Mouse (Mus musculus): ENCODE measurements around the gene Gm20390. TPM values are rescaled to one million over a fixed set of nuclear protein-coding genes. Genes with fewer than 3 reads are reported as not detected.
"Not testable (repeated sequence)": the region's sequence is repeated elsewhere in the genome, so short reads cannot be mapped to it uniquely, and the experiment has no call there.

Gm20390 gene
- polyA plus RNA-seq, 1 experiment from 2014 or later = 372 TPM

- Histone ChIP-seq H3K27ac (ENCODE audit: low read length) (no peak overlapping the region), H3K9ac (replicated peaks; ENCODE audit: low read depth, low read length) (no peak overlapping the region), H3K4me2 (replicated peaks; ENCODE audit: low read depth, low read length) (no peak overlapping the region), H3K27me3 (ENCODE audit: control insufficient read depth, insufficient read depth, low read length) (no peaks in the 10 kb centered on the region), H3K4me1 (ENCODE audit: control insufficient read depth, insufficient read depth, low read length) (no peaks in the 10 kb centered on the region), H3K36me3 (ENCODE audit: control insufficient read depth, insufficient read depth, low read length) (peaks cover 34% of the 10 kb centered on the region; the same call in 1 of the 2 replicates), H3K4me3 (ENCODE audit: low read depth, low read length) (no peak overlapping the region), H3K9me3 (ENCODE audit: control insufficient read depth, low read depth, low read length) (no peaks in the 10 kb centered on the region)
- ATAC-seq (ENCODE audit: insufficient number of reproducible peaks, insufficient read depth, low FRiP score, low read depth) = no peak
- 77% methylated on average over 2 of the region's 2 CpGs for WGBS
These were observed 27.2 kb downstream of the Gm20390 start for GRCm38 (mm10) chr11:93940906-93941305.

GRCm38 (mm10) chr11:93929106-93929505 lies 39.0 kb downstream of the Gm20390 start:
- no peak overlapping the region for H3K4me3 ChIP-seq (ENCODE audit: low read depth, low read length)
- H3K36me3 ChIP-seq (ENCODE audit: control insufficient read depth, insufficient read depth, low read length) = peaks cover 52% of the 10 kb centered on the region
- no peaks in the 10 kb centered on the region for H3K27me3 ChIP-seq (ENCODE audit: control insufficient read depth, insufficient read depth, low read length)
- H3K27ac ChIP-seq (ENCODE audit: low read length) = no peak overlapping the region
- no peak for ATAC-seq (ENCODE audit: insufficient number of reproducible peaks, insufficient read depth, low FRiP score, low read depth)
- H3K4me2 ChIP-seq (replicated peaks; ENCODE audit: low read depth, low read length) = no peak overlapping the region
- no peak overlapping the region for H3K9ac ChIP-seq (replicated peaks; ENCODE audit: low read depth, low read length)
- no peaks in the 10 kb centered on the region for H3K4me1 ChIP-seq (ENCODE audit: control insufficient read depth, insufficient read depth, low read length)
- no peaks in the 10 kb centered on the region for H3K9me3 ChIP-seq (ENCODE audit: control insufficient read depth, low read depth, low read length)

- H3K36me3 ChIP-seq (ENCODE audit: control insufficient read depth, insufficient read depth, low read length) = peaks cover 61% of the 10 kb centered on the region
- not testable (repeated sequence) for H3K4me3 ChIP-seq (ENCODE audit: low read depth, low read length); H3K4me1 ChIP-seq (ENCODE audit: control insufficient read depth, insufficient read depth, low read length); H3K4me2 ChIP-seq (replicated peaks; ENCODE audit: low read depth, low read length); H3K27ac ChIP-seq (ENCODE audit: low read length); H3K9ac ChIP-seq (replicated peaks; ENCODE audit: low read depth, low read length); H3K27me3 ChIP-seq (ENCODE audit: control insufficient read depth, insufficient read depth, low read length); ATAC-seq (ENCODE audit: insufficient number of reproducible peaks, insufficient read depth, low FRiP score, low read depth); H3K9me3 ChIP-seq (ENCODE audit: control insufficient read depth, low read depth, low read length)
- WGBS = 92% methylated on average over 2 of the region's 2 CpGs
These were observed 53.1 kb downstream of the Gm20390 start for GRCm38 (mm10) chr11:93915019-93915418.

GRCm38 (mm10) chr11:93911603-93912002 lies 56.5 kb downstream of the Gm20390 start:
- ATAC-seq (ENCODE audit: insufficient number of reproducible peaks, insufficient read depth, low FRiP score, low read depth) = no peak
- no peaks in the 10 kb centered on the region for H3K27me3 ChIP-seq (ENCODE audit: control insufficient read depth, insufficient read depth, low read length)
- WGBS = 80% methylated on average over 3 of the region's 3 CpGs
- H3K4me2 ChIP-seq (replicated peaks; ENCODE audit: low read depth, low read length) = no peak overlapping the region
- no peaks in the 10 kb centered on the region for H3K9me3 ChIP-seq (ENCODE audit: control insufficient read depth, low read depth, low read length)
- H3K4me3 ChIP-seq (ENCODE audit: low read depth, low read length) = no peak overlapping the region
- peaks cover 52% of the 10 kb centered on the region for H3K36me3 ChIP-seq (ENCODE audit: control insufficient read depth, insufficient read depth, low read length)
- H3K27ac ChIP-seq (ENCODE audit: low read length) = no peak overlapping the region
- no peaks in the 10 kb centered on the region for H3K4me1 ChIP-seq (ENCODE audit: control insufficient read depth, insufficient read depth, low read length)
- H3K9ac ChIP-seq (replicated peaks; ENCODE audit: low read depth, low read length) = no peak overlapping the region

- H3K27me3 ChIP-seq (ENCODE audit: control insufficient read depth, insufficient read depth, low read length) = no peaks in the 10 kb centered on the region
- ATAC-seq (ENCODE audit: insufficient number of reproducible peaks, insufficient read depth, low FRiP score, low read depth) = no peak
- 89% methylated on average over 9 of the region's 9 CpGs for WGBS
- H3K4me3 ChIP-seq (ENCODE audit: low read depth, low read length) = no peak overlapping the region
- H3K4me1 ChIP-seq (ENCODE audit: control insufficient read depth, insufficient read depth, low read length) = no peaks in the 10 kb centered on the region
- no peak overlapping the region for H3K9ac ChIP-seq (replicated peaks; ENCODE audit: low read depth, low read length)
- H3K4me2 ChIP-seq (replicated peaks; ENCODE audit: low read depth, low read length) = no peak overlapping the region
- no peak overlapping the region for H3K27ac ChIP-seq (ENCODE audit: low read length)
- peaks cover 42% of the 10 kb centered on the region for H3K36me3 ChIP-seq (ENCODE audit: control insufficient read depth, insufficient read depth, low read length)
- H3K9me3 ChIP-seq (ENCODE audit: control insufficient read depth, low read depth, low read length) = no peaks in the 10 kb centered on the region
These were observed 59.3 kb downstream of the Gm20390 start for GRCm38 (mm10) chr11:93908829-93909228.

DNA sequence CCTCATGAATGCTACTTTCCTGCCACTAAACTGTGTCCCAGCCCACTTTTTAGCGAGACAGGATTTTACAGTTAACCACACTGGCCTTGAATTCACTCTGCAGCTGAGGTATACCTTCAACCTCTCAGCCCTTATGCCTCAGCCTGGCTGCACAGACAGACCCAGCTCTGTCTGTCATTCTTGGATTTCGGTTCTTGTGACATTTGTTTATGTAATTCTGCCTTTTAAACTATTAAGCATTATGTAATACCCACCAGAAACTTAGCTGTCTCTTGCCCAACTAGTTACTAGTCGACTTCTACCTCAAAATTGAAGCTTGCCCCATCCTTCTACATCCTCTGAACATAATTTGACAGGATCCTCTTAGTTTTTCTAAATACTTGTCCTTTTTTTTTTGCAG lies 60.3 kb downstream of the Gm20390 start:
- H3K27ac ChIP-seq (ENCODE audit: low read length) = no peak overlapping the region
- H3K4me3 ChIP-seq (ENCODE audit: low read depth, low read length) = no peak overlapping the region
- no peaks in the 10 kb centered on the region for H3K9me3 ChIP-seq (ENCODE audit: control insufficient read depth, low read depth, low read length)
- peaks cover 37% of the 10 kb centered on the region for H3K36me3 ChIP-seq (ENCODE audit: control insufficient read depth, insufficient read depth, low read length)
- no peak overlapping the region for H3K4me2 ChIP-seq (replicated peaks; ENCODE audit: low read depth, low read length)
- no peak overlapping the region for H3K9ac ChIP-seq (replicated peaks; ENCODE audit: low read depth, low read length)
- H3K4me1 ChIP-seq (ENCODE audit: control insufficient read depth, insufficient read depth, low read length) = no peaks in the 10 kb centered on the region
- no peaks in the 10 kb centered on the region for H3K27me3 ChIP-seq (ENCODE audit: control insufficient read depth, insufficient read depth, low read length)
- WGBS = 65% methylated on average over 3 of the region's 3 CpGs
- no peak for ATAC-seq (ENCODE audit: insufficient number of reproducible peaks, insufficient read depth, low FRiP score, low read depth)

- H3K36me3 ChIP-seq (ENCODE audit: control insufficient read depth, insufficient read depth, low read length) = peaks cover 33% of the 10 kb centered on the region
- H3K27ac ChIP-seq (ENCODE audit: low read length) = no peak overlapping the region
- H3K4me3 ChIP-seq (ENCODE audit: low read depth, low read length) = no peak overlapping the region
- H3K27me3 ChIP-seq (ENCODE audit: control insufficient read depth, insufficient read depth, low read length) = no peaks in the 10 kb centered on the region
- no peak overlapping the region for H3K9ac ChIP-seq (replicated peaks; ENCODE audit: low read depth, low read length)
- no peaks in the 10 kb centered on the region for H3K9me3 ChIP-seq (ENCODE audit: control insufficient read depth, low read depth, low read length)
- WGBS = 83% methylated on average over 4 of the region's 4 CpGs
- ATAC-seq (ENCODE audit: insufficient number of reproducible peaks, insufficient read depth, low FRiP score, low read depth) = no peak
- no peaks in the 10 kb centered on the region for H3K4me1 ChIP-seq (ENCODE audit: control insufficient read depth, insufficient read depth, low read length)
- H3K4me2 ChIP-seq (replicated peaks; ENCODE audit: low read depth, low read length) = no peak overlapping the region
These were observed 61.3 kb downstream of the Gm20390 start for GRCm38 (mm10) chr11:93906834-93907233.

Other genes with a start within 250 kb of the Gm20390 start
- 24.9 and 30.6 TPM in 2 replicates for gene Utp18, start 82.5 kb downstream of the Gm20390 start, polyA plus RNA-seq (2014; fragmentation: Nextera tagmentation; extraction: Ambion mirVana)
- gene Mbtd1, start 82.4 kb downstream of the Gm20390 start, polyA plus RNA-seq (2014; fragmentation: Nextera tagmentation; extraction: Ambion mirVana) = 30.5 and 31.1 TPM in 2 replicates
- gene Nme2, start 12.0 kb downstream of the Gm20390 start, polyA plus RNA-seq (2014; fragmentation: Nextera tagmentation; extraction: Ambion mirVana) = 235 and 237 TPM in 2 replicates
- 154 and 155 TPM in 2 replicates for gene Nme1, start 228 bp upstream of the Gm20390 start, polyA plus RNA-seq (2014; fragmentation: Nextera tagmentation; extraction: Ambion mirVana)
- 61.7 and 63.4 TPM in 2 replicates for gene Spag9, start 27.8 kb upstream of the Gm20390 start, polyA plus RNA-seq (2014; fragmentation: Nextera tagmentation; extraction: Ambion mirVana)
- 24.2 and 30.5 TPM in 2 replicates for gene Tob1, start 243.2 kb upstream of the Gm20390 start, polyA plus RNA-seq (2014; fragmentation: Nextera tagmentation; extraction: Ambion mirVana)

All from stomach, embryonic 14.5 days (tissue).